Mouse (Mus musculus): Measurements from ENCODE around the gene Ubac2.
"Not testable (repeated sequence)": the region's sequence is repeated elsewhere in the genome, so short reads cannot be mapped to it uniquely, and the experiment has no call there.

The Ubac2 gene

DNA sequence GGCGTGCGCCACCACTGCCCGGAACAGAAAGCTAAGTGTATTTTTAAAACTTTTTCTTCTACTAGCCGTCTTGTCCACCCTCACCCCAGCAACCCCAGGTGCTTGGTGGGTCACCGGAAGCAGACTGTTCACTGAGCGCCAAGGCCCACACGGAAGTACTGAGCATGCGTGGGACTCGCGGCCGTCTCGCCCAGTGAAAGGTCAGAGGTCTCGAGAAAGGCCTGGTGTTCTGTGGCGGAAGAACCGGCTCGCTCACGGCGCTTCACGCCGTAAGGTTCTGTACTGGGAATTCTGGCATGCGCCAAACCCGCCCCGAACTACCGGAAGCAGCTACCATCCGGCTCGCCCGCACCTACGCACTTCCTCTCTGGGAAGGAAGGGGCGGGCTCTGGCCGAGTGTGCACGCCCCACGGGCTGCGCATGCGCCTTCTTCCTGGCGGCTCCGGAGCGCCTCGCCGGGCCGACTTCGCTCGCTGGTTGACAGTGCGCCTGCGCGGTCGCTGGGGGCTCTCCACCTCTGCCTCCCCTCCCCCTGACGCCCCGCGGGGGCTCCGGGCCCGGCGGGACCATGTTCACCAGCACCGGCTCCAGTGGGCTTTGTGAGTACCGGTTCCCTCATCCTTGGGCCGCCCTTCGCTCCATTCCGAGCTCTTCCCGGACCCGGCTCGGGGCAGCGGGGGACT lies at the start of gene Ubac2:
TSS of gene Ubac2 (plus strand) at position 445 of the 683 bp plus-strand sequence.
- DNase-seq (ENCODE audit: low read depth in 1 of 2, low spot score in 2 of 2): peak; percentile 92 to 96

DNA sequence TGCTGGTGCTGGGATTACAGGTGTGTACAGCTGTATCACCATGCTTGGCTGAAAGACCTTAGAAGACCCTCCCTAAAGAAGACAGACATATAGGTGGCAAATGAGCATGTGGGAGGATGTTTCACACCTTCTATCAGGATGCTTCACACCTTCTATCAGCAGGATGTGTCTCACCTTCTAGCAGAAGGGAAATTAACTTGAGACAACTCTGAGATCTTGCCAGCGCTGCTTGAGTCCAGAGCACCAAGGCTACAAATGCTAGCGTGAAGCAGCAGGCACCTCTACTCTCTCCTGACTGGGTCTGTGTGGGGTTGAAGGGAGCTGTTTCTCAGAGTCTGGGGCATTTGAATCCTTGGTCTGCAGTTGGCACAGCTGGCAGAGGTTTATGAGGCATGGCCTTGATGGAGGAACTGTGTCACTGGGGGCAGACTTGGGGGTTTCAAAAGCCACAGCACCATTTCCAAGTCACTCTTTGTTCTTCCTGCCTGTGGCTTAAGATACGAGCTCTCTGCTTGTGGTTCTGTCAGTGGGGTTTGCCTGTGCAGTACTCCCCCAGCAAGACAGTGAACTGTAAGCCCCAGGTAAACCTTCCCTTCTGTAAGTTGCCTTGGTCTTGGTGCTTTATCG lies 48.5 kb upstream of the Ubac2 start:
- no peak for DNase-seq (ENCODE audit: low read depth in 1 of 2, low spot score in 2 of 2)

DNA sequence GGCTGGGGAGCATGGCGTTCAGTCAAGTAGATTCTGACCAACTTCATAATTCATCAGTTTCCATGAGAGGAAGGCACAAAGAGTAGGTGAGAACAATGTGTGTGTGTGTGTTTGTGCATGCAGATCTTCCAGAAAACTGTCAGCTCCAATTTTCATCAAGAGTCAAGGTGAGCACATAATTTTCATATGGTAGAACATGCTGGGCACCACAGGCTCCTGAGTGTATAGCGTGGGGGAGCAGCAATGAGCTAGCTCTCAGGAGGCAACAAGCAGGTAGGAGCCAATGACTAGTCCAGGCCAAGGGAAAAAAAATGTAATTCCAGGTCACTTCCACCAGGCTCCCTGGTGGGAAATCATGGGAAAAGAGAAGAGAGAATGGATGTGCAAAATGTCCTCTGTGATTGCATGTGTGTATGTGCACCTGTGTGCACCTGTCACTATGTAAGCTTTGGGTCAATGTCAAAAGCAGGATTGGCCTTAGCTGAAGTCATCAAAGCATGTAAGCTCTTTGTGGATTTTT lies 45.4 kb upstream of the Ubac2 start:
- no peak for DNase-seq (ENCODE audit: low read depth in 1 of 2, low spot score in 2 of 2)

DNA sequence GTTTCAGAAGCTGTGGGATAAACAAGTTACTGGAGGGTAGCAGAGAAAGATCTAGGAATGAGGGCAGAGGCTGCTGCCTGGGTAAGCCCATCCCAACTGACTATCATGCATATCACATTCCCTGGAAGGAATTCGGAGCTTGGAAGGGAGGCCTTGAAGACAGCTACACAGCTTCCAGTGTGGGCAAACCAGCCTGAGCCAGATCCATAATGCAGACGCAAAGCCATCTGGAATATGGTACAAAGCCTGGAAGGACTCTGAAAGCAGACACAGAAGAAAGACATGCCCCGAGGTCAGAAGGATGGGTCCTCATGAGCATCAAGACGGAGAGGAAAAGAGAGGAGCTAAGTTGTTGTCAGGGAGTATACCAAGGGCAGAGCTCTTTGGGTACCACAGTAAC lies 40.3 kb upstream of the Ubac2 start:
- DNase-seq (ENCODE audit: low read depth in 1 of 2, low spot score in 2 of 2): no peak

DNA sequence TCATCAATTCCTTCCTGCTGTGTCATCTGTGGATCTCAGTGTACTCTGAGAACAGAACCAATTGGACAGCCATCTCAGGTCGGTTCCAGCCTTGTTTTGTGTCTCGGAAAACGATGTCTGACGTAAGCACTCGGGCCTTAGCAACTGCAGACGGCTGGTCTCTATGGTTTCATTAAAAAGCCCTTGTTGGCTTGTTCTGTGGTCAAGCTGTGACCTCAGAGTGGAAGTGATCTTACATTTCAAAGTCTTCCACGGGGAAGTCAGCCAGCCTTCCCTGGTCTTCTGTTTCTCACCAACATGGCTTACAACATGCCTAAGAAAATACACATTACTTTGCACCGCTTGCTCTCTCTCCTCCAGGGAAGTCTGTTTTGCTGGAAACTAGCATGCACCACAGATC lies 38.2 kb upstream of the Ubac2 start:
- DNase-seq (ENCODE audit: low read depth in 1 of 2, low spot score in 2 of 2): no peak

DNA sequence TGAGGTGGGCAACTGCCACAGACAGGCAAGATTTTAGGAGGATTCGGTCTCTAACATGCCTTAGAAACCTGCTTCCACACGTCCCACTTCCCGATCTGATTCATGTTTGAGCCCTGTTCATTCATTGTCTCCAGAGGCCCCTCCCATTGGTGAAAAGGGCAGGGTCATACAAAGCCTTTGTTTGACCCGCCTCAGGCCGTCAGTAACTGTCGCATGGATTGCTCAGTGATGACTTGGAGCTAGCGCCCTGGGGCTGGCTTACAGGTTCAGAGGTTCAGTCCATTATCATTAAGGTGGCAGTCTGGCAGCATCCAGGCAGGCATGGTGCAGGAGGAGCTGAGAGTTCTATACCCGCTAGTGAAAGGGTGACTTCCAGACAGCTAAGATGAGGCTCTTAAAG lies 33.9 kb upstream of the Ubac2 start:
- no peak for DNase-seq (ENCODE audit: low read depth in 1 of 2, low spot score in 2 of 2)

DNA sequence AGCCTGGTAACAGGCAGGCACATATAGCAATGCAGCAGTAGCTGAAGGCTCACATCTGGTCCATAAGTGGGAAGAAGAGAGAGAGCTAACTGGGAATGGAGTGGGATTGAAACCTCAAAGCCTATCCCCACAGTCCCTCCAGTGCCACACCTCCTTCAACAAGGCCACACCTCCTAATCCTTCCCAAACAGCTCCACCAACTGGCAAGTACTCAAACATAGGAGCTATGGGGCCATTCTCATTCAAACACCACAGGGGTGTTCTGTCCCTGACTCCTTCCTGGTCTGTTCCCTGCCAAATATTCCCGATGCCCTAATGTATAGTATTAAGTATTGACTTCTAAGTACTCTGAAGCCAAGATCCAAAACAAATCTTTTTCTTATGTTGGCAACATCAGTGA lies 27.2 kb upstream of the Ubac2 start:
- DNase-seq (ENCODE audit: low read depth in 1 of 2, low spot score in 2 of 2): no peak

DNA sequence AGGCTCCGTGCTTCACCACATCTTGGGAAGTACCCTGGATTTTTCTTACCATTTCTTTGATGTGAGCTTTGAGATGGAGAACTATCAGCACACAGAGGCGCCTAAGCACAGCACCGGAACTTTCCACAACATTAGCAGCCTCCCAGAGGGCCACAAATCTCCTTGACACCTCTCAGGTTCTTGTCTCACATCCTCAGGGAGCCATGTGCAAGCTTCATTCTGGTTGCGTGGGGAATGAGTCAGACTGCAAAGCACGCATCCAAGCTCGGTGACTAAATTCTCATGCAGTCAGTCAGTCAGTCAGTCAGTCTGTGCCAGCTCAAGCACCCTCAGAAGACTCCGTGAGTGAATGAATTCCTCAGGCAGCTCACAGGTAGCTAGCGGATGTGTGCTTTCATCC lies 25.9 kb upstream of the Ubac2 start:
- DNase-seq (ENCODE audit: low read depth in 1 of 2, low spot score in 2 of 2): no peak

DNA sequence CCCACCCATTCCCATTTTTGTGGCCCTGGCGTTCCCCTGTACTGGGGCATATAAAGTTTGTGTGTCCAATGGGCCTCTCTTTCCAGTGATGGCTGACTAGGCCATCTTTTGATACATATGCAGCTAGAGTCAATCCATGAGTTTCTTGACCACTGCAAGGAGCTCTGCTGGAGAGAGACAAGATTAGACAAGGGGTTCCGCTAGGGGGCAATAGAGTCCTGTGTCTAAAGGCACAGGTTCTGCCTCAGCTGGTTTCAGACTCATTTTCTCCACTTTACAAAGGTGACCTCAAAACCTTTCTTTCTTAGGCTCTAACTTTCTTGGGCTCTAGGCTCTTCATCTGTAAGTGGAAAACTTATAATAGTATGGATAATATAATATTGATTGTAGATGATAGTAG lies 13.3 kb upstream of the Ubac2 start:
- DNase-seq (ENCODE audit: low read depth in 1 of 2, low spot score in 2 of 2): peak; percentile 47 to 58

DNA sequence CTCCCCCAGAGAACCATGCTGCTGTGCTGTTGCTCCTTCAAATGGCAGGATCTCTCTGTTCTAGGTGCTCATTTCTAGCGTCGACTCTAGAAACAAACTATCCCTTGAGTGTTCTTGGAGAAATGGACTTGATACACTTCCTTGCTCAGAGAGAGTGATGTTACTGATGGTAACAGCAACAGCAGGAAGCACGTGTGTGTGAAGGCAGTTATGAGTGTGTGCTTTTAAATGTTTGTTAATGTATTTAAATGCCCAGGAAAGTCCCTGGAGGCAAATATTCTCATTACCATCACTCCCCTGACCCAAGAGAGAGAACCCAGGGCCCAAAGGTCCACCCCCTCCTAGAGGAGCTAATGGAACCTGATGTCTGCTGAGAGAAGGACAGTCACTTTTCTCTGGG lies 11.8 kb upstream of the Ubac2 start:
- no peak for DNase-seq (ENCODE audit: low read depth in 1 of 2, low spot score in 2 of 2)

DNA sequence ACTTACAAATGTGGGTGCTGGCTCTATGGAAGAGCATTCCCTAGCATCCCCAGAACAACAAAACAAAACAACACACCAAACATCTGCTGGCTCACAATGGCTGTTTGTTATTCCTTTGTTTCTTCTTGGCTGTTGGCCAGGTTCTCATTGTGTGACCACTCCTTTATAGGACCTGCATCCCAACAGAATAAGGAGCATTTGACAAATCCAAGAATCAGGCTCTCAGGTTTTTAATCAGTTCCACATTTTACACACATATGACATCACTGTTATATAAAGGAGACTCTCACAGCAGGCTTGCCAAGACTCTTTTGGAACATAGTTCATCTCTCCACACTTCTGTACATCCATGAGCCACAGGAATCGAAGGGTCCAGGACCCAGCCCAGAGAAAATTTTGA lies 9.3 kb upstream of the Ubac2 start:
- no peak for DNase-seq (ENCODE audit: low read depth in 1 of 2, low spot score in 2 of 2)

DNA sequence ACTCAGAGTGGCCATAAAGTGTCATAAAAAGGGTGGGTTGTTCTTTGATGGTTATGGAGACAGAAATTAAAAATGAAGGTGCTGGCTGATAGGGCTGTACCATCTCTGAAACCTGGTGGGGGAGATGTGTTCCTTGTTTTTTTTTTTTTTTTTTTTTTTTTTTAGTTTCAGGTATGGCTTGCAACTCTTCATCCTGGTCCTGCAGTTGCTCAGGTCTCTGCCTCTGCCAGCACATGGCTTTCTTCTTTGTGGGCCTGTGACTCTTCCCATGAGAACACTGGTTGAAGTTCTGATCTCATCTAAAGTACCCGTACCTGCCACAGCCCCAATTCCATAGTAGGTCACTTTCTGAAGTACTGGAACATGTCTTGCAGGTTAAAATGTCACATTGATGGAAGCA lies 5.7 kb upstream of the Ubac2 start:
- no peak for DNase-seq (ENCODE audit: low read depth in 1 of 2, low spot score in 2 of 2)

DNA sequence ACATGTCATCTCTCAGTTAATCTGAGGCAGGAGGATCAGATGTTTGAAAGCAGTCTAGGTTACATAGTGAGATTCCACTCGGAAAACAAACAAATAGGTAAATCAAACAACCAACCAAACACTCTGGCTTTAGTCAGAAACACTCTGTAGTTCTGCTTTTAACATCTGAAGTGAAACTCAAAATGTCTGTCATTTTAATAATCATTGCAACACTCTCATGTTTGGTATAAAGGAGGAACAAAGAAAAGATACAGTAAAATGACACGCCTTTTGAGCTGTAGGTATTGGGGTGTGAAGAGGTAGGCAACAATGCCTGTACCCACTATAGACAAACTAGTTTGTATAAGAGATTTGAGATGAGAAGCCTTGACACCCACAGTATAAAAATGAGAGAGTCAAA lies 5.2 kb upstream of the Ubac2 start:
- DNase-seq (ENCODE audit: low read depth in 1 of 2, low spot score in 2 of 2): no peak

DNA sequence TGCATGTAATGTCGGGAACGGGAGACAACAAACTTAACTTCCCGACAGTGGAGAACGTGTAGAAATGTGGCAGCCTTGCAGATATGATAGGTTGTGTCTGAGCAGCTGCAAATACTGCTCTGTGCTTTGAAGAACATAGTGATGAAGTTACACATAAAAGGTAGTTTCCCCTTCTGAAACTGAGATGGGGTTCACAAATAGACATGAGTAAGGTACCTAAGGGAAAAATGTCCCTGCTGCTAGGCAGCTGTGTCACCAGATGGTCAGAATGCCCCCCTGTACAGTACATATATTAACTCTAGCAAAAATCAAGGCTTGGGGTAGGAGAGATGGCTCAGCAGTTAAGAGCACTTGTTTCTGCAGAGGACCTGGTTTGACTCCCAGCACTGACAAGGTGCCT lies 4.8 kb upstream of the Ubac2 start:
- no peak for DNase-seq (ENCODE audit: low read depth in 1 of 2, low spot score in 2 of 2)

DNA sequence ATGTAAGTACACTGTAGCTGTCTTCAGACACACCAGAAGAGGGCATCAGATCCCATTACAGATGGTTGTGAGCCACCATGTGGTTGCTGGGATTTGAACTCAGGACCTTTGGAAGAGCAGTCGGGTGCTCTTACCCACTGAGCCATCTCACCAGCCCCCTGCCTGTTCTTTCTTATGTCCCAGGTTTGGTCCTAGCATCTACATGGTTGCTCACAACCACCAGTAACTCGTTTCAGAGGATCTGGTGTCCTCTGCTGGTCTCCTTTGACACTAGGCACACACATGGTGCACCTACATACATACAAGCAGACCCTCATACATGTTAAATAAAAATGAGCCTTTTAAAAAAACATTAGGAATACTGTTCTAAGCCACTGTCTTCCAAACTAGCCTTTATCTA lies 2.2 kb upstream of the Ubac2 start:
- DNase-seq (ENCODE audit: low read depth in 1 of 2, low spot score in 2 of 2): not testable (repeated sequence)

DNA sequence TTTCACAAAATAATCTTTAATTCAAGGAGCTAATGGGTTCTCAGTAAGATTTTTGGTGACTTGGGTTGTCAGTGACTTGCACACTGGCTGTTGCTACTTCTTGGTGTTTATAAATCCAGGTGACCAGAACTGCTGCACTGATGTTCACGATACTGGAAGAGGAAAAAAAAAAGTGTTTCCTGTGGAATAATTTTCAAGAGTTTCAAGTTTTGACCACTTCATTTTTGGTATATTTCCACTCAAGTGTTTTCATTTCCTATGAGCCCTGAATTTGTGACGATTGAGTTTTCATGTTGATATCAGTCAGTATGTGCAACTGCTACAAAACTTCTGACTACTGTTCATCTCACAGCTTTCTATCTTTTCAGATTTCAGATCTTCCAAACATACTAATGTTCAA lies 1.6 kb upstream of the Ubac2 start:
- DNase-seq (ENCODE audit: low read depth in 1 of 2, low spot score in 2 of 2): no peak

DNA sequence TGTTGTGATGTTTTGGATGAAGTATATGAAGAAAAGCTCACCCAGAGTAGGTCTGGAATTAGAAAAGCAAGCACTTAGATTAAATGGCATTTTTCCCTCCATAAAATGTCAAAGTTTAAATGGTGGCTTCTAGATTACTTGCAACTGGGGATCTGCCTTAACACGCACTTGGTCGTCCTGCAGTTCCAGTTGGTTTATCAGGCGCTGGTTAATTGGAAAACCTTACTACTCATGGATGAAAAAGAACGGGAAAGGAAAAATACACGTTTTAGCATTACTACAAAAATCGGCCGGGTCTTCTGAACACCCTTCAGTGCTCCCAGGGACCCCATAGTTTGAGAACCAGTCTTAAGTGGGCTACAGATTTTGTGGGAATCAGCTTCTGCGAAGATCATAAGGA lies 780 bp upstream of the Ubac2 start:
- no peak for DNase-seq (ENCODE audit: low read depth in 1 of 2, low spot score in 2 of 2)

DNA sequence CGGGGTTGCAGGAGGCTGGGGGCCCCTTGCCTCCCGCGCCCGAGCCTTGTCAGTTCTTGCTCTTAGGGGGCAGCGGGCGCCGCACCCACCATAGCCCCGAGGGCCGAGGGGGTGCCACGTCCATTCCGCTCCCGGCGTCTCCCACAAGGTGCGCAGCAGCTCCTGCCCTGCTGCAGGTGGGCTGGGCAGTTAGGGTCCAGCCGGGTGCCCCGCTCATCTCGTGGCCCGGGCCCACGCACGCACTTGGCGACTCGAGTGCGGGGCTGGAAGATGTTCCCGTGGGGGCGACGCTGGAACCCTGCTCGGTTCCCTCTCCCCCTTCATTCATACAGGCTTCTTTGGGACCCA lies 413 bp downstream of the Ubac2 start:
- no peak for DNase-seq (ENCODE audit: low read depth in 1 of 2, low spot score in 2 of 2)

DNA sequence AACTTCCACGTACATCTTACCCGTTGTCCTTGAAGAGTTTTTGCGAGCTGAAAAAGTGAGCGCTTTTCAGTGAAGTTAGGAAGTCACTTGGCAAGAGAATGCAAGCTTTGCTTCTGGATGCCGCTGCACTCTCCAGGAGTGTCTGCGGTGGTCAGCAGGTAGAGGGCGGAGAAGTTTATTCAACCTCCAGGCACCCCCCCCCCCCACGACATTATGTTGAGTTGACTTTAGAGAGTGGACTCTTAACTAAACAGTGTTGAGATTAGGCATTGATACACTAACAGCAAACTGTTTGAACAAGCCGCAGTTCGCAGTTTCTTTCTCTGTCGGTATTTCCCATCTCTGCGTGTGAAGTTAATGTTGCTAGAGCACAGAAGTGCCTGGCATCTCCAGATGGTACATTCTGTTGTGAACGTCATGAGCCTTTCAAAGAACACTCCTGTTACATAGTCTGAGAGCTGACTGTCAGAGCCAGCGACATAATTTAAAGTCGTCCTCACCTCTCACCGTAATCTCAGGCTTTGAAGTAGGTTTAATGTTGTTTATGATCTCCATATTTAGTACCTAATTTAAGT lies 933 bp downstream of the Ubac2 start:
- no peak for DNase-seq (ENCODE audit: low read depth in 1 of 2, low spot score in 2 of 2)

DNA sequence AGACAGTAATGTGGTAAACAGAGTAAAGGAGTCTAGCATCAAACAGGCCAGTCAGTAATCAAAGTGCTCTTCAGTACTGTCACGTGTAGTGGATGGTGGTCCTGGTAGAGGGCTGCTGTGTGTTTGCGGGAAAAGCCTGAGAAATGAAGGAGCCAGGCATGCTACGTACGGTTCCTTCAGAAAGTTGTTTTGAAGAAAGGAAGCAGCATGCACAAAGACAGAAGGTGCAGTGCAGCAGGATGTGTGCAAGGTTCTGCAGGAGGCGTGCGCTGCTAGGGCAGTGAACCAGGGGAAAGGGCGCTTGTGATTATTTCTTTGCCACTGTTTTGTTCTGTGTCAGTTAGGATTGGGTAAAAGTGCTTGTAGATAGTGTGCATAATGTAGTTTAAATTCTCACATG lies 2.8 kb downstream of the Ubac2 start:
- no peak for DNase-seq (ENCODE audit: low read depth in 1 of 2, low spot score in 2 of 2)

DNA sequence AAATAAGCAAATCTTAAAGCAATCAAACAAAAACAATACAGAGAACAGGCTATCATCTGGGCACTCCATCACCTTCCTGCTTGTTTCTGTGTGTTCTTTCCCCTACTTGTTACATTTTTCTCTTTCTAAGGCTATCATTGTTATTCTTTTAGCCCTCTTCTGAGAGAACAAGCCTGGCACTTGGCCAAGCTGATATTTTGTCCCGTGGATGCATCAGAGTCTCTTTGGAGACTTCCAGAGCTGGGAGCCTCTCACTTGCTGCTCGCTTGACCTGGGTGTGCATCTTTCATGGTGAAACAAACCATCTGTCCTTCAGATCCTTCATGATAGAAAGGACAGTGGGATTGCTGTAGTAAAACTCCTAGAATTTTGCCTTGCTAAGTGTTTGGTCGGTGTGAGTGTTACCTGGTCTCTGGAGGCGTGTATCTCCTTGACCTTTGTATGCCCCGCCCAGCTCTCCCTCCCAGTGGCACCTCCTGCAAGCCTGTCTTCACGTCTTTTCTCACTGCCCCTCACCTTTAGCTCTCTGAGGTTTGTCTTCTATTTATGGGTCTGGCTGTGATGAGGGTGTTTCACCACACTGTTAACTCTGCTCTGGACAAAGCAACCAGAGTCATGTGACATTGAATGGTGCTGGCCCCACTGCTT lies 5.9 kb downstream of the Ubac2 start:
- DNase-seq (ENCODE audit: low read depth in 1 of 2, low spot score in 2 of 2): no peak

DNA sequence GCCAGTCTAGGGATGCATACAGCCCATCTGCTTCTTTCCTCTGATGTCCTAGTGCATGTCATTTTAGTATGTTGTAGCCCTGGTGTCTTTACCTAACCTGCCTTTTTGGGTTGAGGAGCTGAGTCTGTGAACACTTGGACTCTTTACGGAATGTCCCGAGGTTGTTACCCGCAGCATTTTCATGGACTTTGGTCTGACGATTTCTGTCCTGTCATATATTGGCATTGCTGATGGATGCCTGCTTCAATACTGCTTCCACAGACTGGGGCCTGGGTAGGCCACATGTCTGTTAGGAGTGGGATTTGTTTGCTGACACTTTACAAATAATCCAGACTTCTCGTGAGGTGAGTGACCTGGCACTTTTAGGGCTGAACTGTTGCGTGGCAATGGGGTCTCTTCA lies 15.3 kb downstream of the Ubac2 start:
- DNase-seq (ENCODE audit: low read depth in 1 of 2, low spot score in 2 of 2): no peak

Data from monocyte, adult 2 months (primary cell).